Mouse (Mus musculus) heart, embryonic 11.5 days (tissue): ENCODE measurements around the gene H2al1k. TPM values are rescaled to one million over a fixed set of nuclear protein-coding genes. Genes with fewer than 3 reads are reported as not detected.
"Not testable (repeated sequence)": the region's sequence is repeated elsewhere in the genome, so short reads cannot be mapped to it uniquely, and the experiment has no call there.

Source experiments
- ATAC-seq: fragments of 200-750 bp; cut with Nextera tagmentation; replicated peaks from 2 replicates; pipeline ENCODE4 v1.8.0; 2017; ENCODE audit warnings: moderate library complexity; ENCODE audit not compliant: insufficient number of reproducible peaks, low FRiP score, low TSS enrichment
- H3K27ac ChIP-seq: fragments of 300-500 bp; sonication (generic); 2 replicates; pipeline ENCODE4 v1.5.1; 2014; ENCODE audit warnings: mild to moderate bottlenecking, low read depth, low read length
- H3K27me3 ChIP-seq: fragments of 300-500 bp; sonication (generic); 2 replicates; pipeline ENCODE4 v1.6.1; 2014; ENCODE audit warnings: mild to moderate bottlenecking, low read length, mixed read lengths; ENCODE audit not compliant: control insufficient read depth, insufficient read depth
- H3K36me3 ChIP-seq: fragments of 300-500 bp; sonication (generic); 2 replicates; pipeline ENCODE4 v1.6.1; 2014; ENCODE audit warnings: mild to moderate bottlenecking, low read length, moderate library complexity, mixed read lengths; ENCODE audit not compliant: control insufficient read depth, insufficient read depth
- H3K4me1 ChIP-seq: fragments of 300-500 bp; sonication (generic); 2 replicates; pipeline ENCODE4 v1.6.1; 2014; ENCODE audit warnings: low read length; ENCODE audit not compliant: control insufficient read depth, insufficient read depth
- H3K4me2 ChIP-seq: fragments of 300-500 bp; sonication (generic); 2 replicates; pipeline ENCODE4 v1.6.1; 2014; ENCODE audit warnings: mild to moderate bottlenecking, moderate library complexity
- H3K4me3 ChIP-seq: fragments of 300-500 bp; sonication (generic); 2 replicates; pipeline ENCODE4 v1.5.1; 2014; ENCODE audit warnings: low read depth, low read length
- H3K9ac ChIP-seq: fragments of 300-500 bp; sonication (generic); 2 replicates; pipeline ENCODE4 v1.6.1; 2014; ENCODE audit warnings: mild to moderate bottlenecking, low read depth, low read length, moderate library complexity
- H3K9me3 ChIP-seq: fragments of 300-500 bp; sonication (generic); replicated peaks from 2 replicates; pipeline ENCODE4 v1.6.1; 2016; ENCODE audit warnings: low read length; ENCODE audit not compliant: control insufficient read depth
- whole genome bisulfite sequencing: fragments of 180-500 bp; shearing (Covaris S2); extraction: QIAGEN DNeasy Blood & Tissue Kit; methylation state at CpG from one replicate; pipeline ENCODE4 v1.1.7; 2014; ENCODE audit not compliant: insufficient replicate concordance; 5-methylcytosine and 5-hydroxymethylcytosine counted together
- polyA plus RNA-seq: library from polyadenylated mRNA; unstranded; fragments of >200 nt; fragmentation: Nextera tagmentation; extraction: Ambion mirVana; gene quantifications from 2 replicates; pipeline ENCODE4 v1.2.1, GENCODE M21; 2014

H2al1k gene
- not detected in 2 replicates for polyA plus RNA-seq

DNA sequence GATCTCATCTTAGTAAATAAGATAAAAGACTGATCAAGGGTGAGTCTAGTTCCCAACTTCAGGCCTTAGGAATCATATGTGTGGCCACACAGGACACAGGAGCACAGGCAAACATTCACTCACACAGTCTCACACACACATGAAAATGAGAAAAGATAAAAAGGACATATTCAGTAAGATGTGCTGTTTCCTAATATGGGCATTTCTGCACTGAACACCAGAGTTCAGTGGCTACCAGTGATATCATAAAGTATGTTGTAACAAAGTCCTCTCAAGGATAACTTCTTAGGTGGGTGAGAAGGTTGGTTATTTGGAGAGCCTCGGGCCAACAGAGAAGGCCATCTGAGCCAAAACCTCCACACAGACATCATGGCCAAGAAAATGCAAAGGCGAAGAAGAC is at the start of gene H2al1k:
Gene H2al1k (plus strand): TSS at position 301 of the 400 bp plus-strand sequence.
- no CpG with 5 or more reads among the region's 2 CpGs for WGBS
- H3K27ac ChIP-seq, H3K36me3 ChIP-seq: not testable (repeated sequence)

DNA sequence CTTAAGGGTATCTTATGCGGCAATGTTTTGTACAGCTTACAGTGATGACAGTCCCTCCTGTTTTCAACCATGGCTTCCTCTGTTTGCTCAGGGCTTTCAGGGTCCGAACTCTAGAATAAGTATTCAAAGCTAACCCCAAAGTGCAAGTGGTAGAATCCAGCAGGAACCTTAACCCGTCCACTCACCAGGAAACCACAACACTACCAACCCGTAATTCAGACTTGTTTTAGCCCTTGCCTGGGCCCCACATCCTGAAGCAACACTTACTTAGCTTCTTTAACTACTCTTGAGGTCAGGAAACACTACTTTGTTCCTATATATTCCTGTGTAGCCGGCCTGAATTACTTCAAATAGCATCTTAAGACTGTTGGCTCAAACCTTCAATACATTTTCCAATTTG is 47.6 kb upstream of the H2al1k start:
- Histone ChIP-seq H3K36me3 (no peaks in the 10 kb centered on the region), H3K9me3 (no peaks in the 10 kb centered on the region), H3K4me2 (no peak overlapping the region), H3K27me3 (no peaks in the 10 kb centered on the region), H3K4me1 (no peaks in the 10 kb centered on the region), H3K27ac (no peak overlapping the region), H3K4me3 (no peak overlapping the region), H3K9ac (no peak overlapping the region)
- 78% methylated on average over 5 of the region's 5 CpGs for WGBS
- ATAC-seq = no peak

More for the DNA sequence above, at the start of gene H2al1k:
- not testable (repeated sequence) for ATAC-seq, H3K4me2 ChIP-seq, H3K4me3 ChIP-seq, H3K9me3 ChIP-seq, H3K9ac ChIP-seq, H3K27me3 ChIP-seq, H3K4me1 ChIP-seq

DNA sequence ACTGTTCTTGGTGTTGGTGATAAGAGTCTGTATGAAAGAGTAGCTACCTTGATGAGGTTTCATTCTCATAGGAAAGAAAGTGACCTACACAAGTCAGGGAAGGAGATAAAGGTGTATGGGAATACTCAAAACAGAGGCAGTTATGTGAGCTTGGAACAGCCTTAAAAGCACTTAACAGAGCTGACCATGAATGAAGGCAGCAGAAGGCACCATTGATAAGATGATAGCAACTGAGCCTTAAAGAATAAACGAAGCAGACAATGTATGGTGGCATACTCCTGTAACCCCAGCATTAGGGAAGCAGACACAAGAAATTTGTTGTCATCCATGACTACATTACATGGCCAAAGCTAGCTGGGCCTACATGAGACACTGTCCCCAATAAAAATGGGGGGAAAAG is 47.0 kb upstream of the H2al1k start:
- H3K9me3 ChIP-seq = no peaks in the 10 kb centered on the region
- H3K4me2 ChIP-seq = no peak overlapping the region
- H3K36me3 ChIP-seq = no peaks in the 10 kb centered on the region
- H3K27me3 ChIP-seq = no peaks in the 10 kb centered on the region
- no peak for ATAC-seq
- no peak overlapping the region for H3K4me3 ChIP-seq
- no peaks in the 10 kb centered on the region for H3K4me1 ChIP-seq
- no peak overlapping the region for H3K9ac ChIP-seq
- 55% methylated on average over 1 of the region's 1 CpGs for WGBS
- H3K27ac ChIP-seq = no peak overlapping the region

DNA sequence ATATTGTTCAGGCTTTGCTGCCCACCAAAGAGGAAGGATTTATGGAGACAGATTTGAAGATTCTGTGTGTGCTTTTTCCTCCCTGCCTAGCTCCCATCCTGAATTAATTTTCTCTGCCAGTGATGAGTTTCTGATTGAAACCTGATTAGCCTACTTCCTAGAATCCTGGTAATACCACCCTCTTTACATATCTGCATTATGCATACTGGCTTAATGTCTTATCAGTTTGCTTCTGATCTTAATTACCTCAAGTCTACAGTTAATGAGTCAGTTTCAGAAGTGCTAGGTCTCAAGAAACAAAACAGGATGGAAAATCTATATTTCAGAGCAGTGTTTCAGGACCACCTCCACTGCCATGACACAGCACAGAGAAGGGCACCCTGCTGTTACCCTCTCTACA is 34.0 kb upstream of the H2al1k start:
- H3K27ac ChIP-seq, H3K36me3 ChIP-seq, ATAC-seq, H3K4me1 ChIP-seq, H3K27me3 ChIP-seq, H3K4me3 ChIP-seq, H3K4me2 ChIP-seq, H3K9me3 ChIP-seq, H3K9ac ChIP-seq: not testable (repeated sequence)

DNA sequence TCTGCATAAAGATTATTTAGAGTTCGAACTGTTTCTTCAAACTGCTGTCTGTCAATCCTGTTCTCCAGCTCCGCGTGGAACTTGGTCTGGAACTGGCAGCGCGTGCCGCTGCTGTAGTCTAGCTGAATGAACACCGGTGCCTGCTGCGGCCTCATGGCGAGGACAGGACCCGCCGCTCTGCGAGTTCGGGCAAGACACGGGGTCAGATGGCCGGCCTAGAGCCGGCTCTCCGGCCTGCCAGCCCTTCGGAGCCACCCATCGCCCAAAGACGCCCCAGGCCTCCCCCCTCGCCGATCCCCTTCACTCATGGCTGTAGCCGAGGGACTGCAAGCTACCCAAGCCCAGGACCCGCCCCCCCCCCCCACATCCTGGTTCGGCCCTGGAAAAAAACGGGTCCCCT is 22.5 kb upstream of the H2al1k start:
- not testable (repeated sequence) for H3K36me3 ChIP-seq, H3K9ac ChIP-seq, ATAC-seq, H3K4me1 ChIP-seq, H3K27me3 ChIP-seq, H3K9me3 ChIP-seq, H3K4me2 ChIP-seq, H3K4me3 ChIP-seq, H3K27ac ChIP-seq
- WGBS = 86% methylated on average over 21 of the region's 26 CpGs

DNA sequence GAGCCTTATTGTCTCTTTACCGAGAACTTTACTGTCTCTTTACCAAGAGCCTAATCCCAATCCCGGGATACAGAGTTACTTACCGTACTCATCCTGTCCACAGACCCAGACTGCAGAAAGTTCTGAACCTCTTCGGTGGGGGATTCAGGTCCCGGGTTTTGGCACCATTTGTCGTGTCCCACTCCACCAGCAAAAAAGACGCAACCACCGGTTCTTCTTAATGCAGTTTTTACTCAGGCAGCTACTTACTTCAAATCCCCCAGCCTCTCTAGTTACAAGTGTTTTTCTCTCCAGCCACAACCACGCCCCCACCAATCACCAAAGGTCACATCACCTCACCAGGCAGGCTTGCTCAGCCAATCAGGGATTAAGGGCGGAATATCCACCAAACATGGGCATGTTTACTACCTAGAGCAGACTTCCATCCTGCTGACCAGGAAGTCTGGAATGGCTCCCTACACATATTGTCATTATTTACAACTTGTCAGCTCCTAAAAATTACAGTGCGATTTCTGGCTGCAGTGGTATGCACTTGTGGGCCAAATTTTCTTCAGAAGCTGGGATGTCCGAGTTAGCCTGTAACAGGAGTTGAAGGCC is 18.0 kb upstream of the H2al1k start:
- not testable (repeated sequence) for H3K27me3 ChIP-seq, ATAC-seq, H3K27ac ChIP-seq, H3K4me2 ChIP-seq, H3K9ac ChIP-seq, H3K9me3 ChIP-seq, H3K4me1 ChIP-seq, H3K4me3 ChIP-seq, H3K36me3 ChIP-seq
- 81% methylated on average over 12 of the region's 12 CpGs for WGBS

DNA sequence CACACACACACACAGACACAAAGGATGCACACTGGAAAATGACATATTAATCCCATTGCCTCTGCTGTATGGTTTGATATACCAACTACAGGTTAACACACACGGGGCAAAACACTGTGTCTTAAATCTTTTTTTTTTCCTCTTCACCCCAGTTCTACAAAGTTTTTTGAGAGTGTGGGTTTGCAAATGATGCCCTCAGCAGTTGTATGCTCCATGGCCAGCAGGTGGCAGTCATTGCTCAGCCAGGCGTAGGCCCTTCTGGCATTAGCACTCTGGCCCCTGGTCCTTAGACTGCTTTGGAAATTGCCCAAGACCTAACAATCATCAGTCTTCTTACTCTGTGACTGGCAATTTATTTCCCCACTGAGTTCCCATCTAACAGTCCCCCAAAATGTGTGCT is 17.4 kb upstream of the H2al1k start:
- H3K4me1 ChIP-seq, H3K9me3 ChIP-seq, H3K27ac ChIP-seq, H3K4me2 ChIP-seq, ATAC-seq, H3K36me3 ChIP-seq, H3K9ac ChIP-seq, H3K27me3 ChIP-seq, H3K4me3 ChIP-seq: not testable (repeated sequence)
- 42% methylated on average over 2 of the region's 2 CpGs for WGBS

DNA sequence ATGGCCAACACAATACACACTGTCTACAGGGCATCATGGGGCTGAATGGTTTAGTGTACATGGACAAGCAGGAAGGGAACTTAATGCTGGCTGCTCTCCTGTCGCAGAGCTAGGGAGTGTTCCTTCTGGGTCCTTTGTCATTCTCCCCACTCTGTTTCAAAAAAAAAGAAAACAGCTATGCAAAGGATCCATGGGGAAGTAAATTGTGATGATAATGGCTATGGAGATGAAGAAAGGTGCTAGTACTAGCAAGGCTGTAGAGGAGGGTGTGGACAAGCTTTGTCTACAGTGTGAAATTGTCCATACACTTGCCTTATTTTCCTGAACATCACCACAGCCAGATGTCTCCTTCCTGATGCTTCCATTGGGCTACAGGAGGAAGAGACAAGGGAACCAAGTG is 15.4 kb upstream of the H2al1k start:
- not testable (repeated sequence) for H3K27ac ChIP-seq, H3K4me1 ChIP-seq, ATAC-seq, H3K4me2 ChIP-seq, H3K27me3 ChIP-seq, H3K9me3 ChIP-seq, H3K36me3 ChIP-seq, H3K4me3 ChIP-seq, H3K9ac ChIP-seq
- 77% methylated on average over 1 of the region's 1 CpGs for WGBS

DNA sequence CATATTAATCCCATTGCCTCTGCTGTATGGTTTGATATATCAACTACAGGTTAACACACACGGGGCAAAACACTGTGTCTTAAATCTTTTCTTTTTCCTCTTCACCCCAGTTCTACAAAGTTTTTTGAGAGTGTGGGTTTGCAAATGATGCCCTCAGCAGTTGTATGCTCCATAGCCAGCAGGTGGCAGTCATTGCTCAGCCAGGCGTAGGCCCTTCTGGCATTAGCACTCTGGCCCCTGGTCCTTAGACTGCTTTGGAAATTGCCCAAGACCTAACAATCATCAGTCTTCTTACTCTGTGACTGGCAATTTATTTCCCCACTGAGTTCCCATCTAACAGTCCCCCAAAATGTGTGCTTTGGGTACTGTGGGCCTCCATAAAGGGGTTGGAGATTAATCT is 23.6 kb downstream of the H2al1k start:
- H3K4me3 ChIP-seq, H3K36me3 ChIP-seq, H3K4me2 ChIP-seq, H3K4me1 ChIP-seq, H3K27ac ChIP-seq, H3K9me3 ChIP-seq, H3K9ac ChIP-seq, H3K27me3 ChIP-seq, ATAC-seq: not testable (repeated sequence)
- WGBS = 24% methylated on average over 2 of the region's 2 CpGs
